Mouse (Mus musculus): ENCODE data around the gene Gorasp2.

- TF ChIP-seq POLR2A (IDR thresholded peaks at IDR 0.05; ENCODE audit: borderline replicate concordance, control insufficient read depth, low read depth, low read length) (no peak), CTCF (IDR thresholded peaks at IDR 0.05; ENCODE audit: control insufficient read depth, insufficient read depth, low read length) (no peak)
Observed at GRCm38 (mm10) chr2:70640968-70641367, 20.4 kb upstream of the Gorasp2 start.

Measured in bone marrow, adult 2 months (tissue).